Mouse (Mus musculus): ENCODE data around the gene Gm7929. TPM values are rescaled to one million over a fixed set of nuclear protein-coding genes. Genes with fewer than 3 reads are reported as not detected.
"Not testable (repeated sequence)": the region's sequence is repeated elsewhere in the genome, so short reads cannot be mapped to it uniquely, and the experiment has no call there.

Gene Gm7929
- total RNA-seq (2021), result not detected

- DNase-seq; intact Hi-C loops (cut with DNase I): not testable (repeated sequence)
Measured at GRCm38 (mm10) chr14:41750514-41750913, at the start of gene Gm7929. Gene Gm7929, minus strand, starts transcription at chr14:41750614.

- DNase-seq; intact Hi-C loops (cut with DNase I): not testable (repeated sequence)
Measured at GRCm38 (mm10) chr14:41772341-41772740, 21.9 kb upstream of the Gm7929 start, which contains the start of gene Gm47189. Gene Gm47189, minus strand, starts transcription at chr14:41772441.

GRCm38 (mm10) chr14:41755931-41756330 lies 5.5 kb upstream of the Gm7929 start:
- intact Hi-C loops (cut with DNase I); DNase-seq: not testable (repeated sequence)

GRCm38 (mm10) chr14:41723437-41723836 lies 27.0 kb downstream of the Gm7929 start:
- DNase-seq; intact Hi-C loops (cut with DNase I): not testable (repeated sequence)

GRCm38 (mm10) chr14:41717180-41717579 lies 33.2 kb downstream of the Gm7929 start:
- DNase-seq; intact Hi-C loops (cut with DNase I): not testable (repeated sequence)

- DNase-seq; intact Hi-C loops (cut with DNase I): not testable (repeated sequence)
Measured at GRCm38 (mm10) chr14:41701785-41702184, 48.6 kb downstream of the Gm7929 start, which contains the start of gene Gm8068. Gene Gm8068, minus strand, starts transcription at chr14:41701885.

Other genes with a start within 250 kb of the Gm7929 start
- gene Gm7970, start 195.0 kb downstream of the Gm7929 start, total RNA-seq (2021), result not detected
- 1 to 10 TPM; 1.0 to 1.1 TPM for gene 1700049E17Rik2, start 177.4 kb downstream of the Gm7929 start, total RNA-seq (2021)
- gene Gm3072, start 126.0 kb downstream of the Gm7929 start, total RNA-seq (2021), result not detected
- gene Gm3676, start 104.1 kb downstream of the Gm7929 start, total RNA-seq (2021), result not detected
- gene Gm8068, start 48.7 kb downstream of the Gm7929 start, total RNA-seq (2021), result not detected
- gene Gm47189, start 21.8 kb upstream of the Gm7929 start, total RNA-seq (2021), result not detected
- not detected for gene Gm7980, start 156.7 kb upstream of the Gm7929 start, total RNA-seq (2021)
- gene 1700049E17Rik1, start 174.3 kb upstream of the Gm7929 start, total RNA-seq (2021), result not detected
- gene 1700024B05Rik, start 193.4 kb upstream of the Gm7929 start, total RNA-seq (2021), result not detected
- not detected for gene Gm6401, start 217.3 kb upstream of the Gm7929 start, total RNA-seq (2021)
- gene Gm3543, start 232.7 kb upstream of the Gm7929 start, total RNA-seq (2021), result 1 to 10 TPM in 1 of 2 experiments, under 1 TPM in 1; 0.87 to 1.8 TPM